Mouse (Mus musculus): Measurements from ENCODE around the gene Tnk2. TPM values are rescaled to one million over a fixed set of nuclear protein-coding genes. Genes with fewer than 3 reads are reported as not detected.

The Tnk2 gene
- 10 to 100 TPM; 45.1 to 85.2 TPM for total RNA-seq (2021)
- long read RNA-seq, experiment 1, full-length matches to known transcripts = 2 of 24 reads
- long read RNA-seq, experiment 1, partial matches to known transcripts = 21 of 24 reads
- long read RNA-seq, experiment 1, other reads (novel, unspliced or antisense) = 1 of 24 reads
- long read RNA-seq, experiment 2, full-length matches to known transcripts = 3 of 23 reads
- long read RNA-seq, experiment 2, partial matches to known transcripts = 13 of 23 reads
- long read RNA-seq, experiment 2, other reads (novel, unspliced or antisense) = 7 of 23 reads

DNA sequence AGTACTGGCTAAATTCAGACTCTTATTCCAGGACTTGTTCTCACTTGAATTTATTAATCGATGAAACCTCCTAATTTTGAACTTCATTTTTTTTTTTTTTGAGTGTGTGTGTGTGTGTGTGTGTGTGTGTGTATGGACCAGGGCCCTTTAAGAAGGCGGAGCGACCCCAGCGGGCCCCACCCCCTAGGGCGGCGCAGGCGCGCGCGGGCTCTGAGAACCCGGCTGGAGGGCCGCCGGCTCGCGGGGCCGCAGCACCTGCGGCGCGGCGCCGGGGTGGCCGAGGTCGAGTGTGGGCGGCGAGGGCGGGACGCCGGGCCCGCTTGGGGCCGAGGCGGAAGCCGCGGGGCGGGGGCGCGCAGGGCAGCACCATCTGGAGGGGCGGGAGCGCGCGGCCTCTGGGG is at the start of gene Tnk2:
Gene Tnk2 (plus strand): TSS at position 214 of the 401 bp plus-strand sequence.
- peak; percentile 94 for DNase-seq

DNA sequence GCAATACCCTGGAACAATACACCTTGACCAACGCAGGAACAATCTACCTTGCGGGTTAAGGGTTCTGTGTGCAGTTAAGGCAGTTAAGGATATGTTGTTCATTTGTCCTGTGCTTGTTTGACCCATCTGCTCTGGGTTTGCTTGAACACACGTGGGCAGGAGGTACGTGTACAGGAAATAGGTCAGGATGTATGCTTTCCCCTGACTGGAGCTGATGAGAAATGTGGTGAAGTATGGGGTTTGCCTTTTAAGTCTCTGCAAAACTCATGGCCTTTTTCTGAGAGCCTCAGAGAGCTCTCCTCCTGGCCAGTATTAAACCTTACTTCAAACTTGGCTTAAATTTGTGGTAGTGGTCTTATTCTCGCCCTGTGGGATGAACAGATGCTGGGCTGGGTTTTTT is 49.8 kb upstream of the Tnk2 start:
- no peak for DNase-seq

GRCm38 (mm10) chr16:32594701-32595100 is 49.0 kb upstream of the Tnk2 start:
- no peak for DNase-seq

- peak; percentile 36 for DNase-seq
Measured at GRCm38 (mm10) chr16:32595142-32595855, 48.4 kb upstream of the Tnk2 start.

DNA sequence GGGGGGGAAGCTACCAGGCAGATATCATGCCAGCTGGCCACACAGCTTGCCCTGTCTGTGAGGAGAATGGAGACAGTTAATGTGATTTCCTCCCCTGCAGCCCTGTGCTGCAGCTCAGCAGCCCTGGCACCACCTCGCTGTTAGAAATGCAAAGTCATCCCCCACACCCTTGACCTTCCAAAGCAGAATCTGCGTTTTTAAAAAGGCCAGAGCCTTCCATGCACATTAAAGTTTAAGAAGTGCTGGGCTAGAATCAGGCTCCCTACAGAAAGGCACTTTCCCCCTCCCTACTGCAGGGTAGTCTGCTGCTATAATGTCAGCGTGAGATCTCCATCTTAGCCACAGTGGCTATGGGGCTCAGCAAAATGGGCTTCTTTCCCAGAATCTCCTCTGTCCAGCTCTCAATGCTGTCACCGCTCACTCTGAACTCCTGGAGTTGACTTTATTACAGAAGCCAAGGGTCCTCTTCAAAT is 45.7 kb upstream of the Tnk2 start:
- DNase-seq = peak; percentile 56

DNA sequence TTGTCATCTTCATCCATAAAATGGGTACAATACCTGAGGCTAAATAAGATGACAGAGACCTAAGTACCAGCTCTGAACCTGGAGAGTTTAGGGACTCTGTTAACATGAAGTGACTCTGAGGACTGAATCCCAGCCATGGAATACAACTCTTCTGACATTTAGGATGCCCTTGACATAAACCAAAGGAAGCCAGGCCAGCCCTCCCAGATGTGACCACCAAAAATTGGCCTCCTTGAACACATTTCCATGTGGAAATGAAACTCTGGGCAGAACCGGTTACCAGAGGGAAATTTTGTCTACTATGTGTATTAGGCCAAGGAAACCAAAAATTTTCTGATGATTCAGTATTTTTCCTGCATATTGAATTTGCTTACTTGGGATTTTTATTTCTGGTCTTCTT is 44.5 kb upstream of the Tnk2 start:
- DNase-seq = no peak

DNA sequence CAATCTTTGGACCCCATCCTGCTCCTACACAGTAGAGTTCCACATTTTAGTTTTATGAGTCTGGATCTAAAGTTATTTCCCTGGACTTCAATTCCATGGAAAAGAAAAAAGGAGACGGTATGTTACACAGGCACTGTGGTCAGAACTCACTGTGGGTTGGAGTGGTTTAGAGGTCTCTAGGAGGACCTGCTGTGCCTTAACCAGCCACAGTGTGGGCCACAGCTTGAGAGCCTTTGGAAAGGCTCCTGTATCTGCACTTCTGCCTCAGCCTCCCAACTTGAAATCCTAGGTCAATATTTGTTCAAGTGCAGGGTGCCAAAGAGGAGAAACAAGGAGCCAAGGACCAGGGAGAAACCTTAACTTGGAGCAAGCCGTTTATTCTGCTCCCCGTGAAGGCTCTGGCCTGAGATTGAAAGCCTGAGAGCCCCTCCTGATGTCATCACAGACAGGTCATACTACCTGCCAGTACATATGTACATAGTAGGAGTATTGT is 41.4 kb upstream of the Tnk2 start:
- DNase-seq = no peak

DNA sequence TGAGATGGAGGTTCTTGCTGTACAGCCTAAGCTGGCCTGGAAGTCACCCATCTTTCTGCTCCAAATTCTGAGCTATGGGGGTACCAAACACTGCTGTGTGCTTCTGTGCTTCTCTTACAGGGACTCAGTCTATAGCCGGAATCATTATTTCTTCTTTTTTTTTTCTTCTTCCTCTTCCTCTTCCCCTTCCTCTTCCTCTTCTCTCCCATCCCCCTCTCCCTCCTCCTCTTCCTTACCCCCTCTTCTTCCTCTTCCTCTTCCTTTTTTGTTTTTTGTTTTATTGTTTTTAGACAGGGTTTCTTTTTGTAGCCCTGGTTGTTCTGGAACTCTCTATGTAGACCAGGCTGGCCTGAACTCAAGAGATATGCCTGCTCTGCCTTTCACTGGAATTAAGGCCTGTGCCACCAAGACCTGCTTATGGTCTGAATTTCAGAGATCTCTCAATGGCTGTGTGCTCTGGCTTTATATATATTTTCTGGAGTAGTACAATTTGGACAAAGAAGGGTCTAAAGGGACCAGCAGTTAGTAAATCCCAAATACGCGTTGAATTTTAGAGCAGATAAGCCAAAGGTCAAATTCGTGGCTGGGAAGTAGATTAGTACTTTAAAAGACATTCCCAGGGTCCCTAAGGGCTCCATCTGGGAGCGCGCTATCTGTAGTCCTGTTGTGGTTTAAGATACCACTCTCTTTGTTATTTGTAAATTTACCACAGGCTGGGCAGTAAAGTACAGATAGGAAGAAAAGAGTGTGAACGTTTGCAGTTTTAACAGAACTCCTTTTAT is 35.9 kb upstream of the Tnk2 start:
- DNase-seq = no peak

DNA sequence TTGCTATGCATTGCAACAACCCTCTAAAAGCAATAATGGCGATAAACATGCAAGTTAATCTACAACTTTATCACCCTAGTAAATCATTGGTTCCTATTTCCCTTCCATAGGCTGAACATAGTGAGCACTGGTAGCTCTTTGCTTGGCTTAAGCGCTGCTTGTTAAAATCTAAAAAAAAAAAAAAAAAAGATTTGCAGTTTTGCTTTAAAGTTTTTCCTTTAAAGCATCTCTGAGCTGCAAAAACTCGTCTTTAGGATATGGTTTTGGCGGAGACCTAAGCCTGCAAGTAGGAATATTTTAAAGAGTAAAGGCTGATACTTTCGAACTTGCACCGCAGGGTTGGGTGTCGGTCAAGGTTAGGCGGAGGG is 35.3 kb upstream of the Tnk2 start:
- no peak for DNase-seq

DNA sequence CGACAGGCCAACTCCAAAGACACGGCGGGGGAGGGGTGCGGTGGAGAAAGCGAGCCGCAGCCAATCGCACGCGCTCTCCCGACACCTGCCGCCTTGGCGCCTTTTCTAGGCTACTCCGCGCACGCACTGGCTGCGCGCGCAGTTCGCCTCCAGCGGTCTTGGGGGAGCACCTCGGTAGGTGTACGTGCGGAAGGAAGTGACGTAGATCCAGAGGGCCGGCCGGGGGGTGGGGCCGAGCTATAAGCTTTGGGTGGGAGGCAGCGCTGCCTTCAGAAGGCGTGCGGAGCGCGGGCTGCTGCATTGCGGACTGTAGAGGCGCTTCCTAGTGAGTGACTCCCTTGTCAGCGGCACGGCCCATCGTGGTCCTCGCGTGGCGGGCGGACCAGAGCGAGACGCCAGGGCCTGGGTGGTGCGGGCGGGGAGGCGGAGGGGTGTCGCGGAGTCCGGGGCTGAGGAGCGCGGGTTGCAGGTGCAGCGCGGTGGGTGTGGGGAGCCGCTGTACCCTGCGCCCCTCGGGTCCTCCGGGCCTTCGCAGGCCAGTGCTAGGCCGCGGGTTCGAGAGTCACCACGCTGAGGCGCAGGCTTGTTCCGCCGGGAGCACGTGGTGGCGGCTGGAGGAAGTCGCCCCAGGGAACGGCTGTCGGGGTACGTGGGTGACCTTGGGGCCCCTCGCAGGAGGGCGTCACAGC is 34.8 kb upstream of the Tnk2 start, which contains the start of gene Tfrc:
Gene Tfrc (plus strand): TSS at position 209 of the 689 bp plus-strand sequence.
- peak; percentile 99 for DNase-seq

DNA sequence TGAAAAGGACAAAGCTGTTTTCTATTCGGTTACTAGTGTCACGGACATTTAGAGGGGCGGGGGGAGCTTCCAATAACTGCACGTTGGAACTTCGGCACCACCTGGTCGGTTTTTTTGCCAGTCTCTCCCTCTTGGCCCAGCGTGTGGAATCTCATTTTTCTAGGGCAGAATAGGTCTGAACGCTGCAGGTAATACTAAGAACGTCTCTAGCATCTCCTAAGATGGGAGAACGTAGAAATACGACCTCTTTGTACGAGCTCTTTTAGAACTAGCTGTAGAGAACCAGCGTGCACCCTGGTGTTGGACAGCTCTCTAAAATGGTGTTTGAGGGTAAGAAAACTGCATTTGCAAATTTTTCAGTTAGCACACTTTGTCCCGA is 34.3 kb upstream of the Tnk2 start:
- DNase-seq = no peak

DNA sequence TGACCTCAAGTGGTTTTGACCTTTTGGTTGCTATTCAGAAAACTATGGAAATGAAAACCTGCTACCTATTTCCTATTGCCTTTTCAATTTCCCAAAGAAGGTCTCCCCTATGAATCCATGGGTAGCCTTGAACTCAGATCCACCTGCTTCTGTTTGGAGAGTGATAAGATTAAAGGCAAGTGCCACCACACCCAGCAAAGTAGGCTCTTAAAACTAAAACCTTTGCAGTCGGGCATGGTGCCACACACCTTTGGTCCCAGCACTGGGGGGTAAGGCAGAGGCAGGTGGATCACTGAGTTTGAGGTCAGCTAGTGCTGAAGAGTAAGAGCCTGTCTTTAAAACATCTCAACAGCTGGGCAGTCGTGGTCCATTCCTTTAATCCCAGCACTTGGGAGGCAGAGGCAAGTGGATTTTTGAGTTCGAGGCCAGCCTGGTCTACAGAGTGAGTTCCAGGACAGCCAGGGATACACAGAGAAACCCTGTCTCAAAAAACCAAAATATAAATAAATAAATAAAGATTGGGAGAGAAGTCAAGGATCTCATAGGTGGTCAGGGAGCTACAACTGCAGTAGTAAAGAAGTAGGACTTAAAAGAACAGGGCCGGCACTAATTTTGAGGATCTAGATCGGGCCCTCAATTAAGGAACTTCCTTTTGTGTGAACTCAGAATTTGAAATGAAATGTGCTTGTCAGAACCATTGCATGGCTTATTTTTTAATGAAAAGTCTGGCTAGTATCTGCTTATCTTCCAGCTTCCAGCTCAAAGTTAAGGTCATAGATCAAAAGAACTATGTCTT is 33.0 kb upstream of the Tnk2 start:
- DNase-seq = peak; percentile 25

DNA sequence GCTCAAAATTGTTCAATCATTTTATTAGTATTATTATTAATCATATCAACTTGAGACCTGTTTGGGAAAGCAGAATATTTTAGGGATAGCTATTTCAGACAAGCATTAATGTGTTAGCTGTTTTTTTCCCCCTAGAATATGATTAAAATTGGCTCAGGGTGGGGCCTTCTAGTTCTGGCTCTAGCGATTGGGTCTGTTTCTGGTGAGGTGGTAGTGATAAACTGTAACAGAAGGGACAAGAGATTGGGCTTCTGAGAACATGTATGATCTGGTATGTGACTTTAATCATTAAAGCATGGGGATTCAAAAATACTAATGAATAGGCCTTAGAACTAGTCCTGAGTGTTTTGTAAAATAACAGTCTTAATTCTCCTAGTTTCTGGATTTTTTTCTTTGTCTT is 31.6 kb upstream of the Tnk2 start:
- DNase-seq = no peak

- no peak for DNase-seq
Measured at GRCm38 (mm10) chr16:32613269-32613834, 30.3 kb upstream of the Tnk2 start.

DNA sequence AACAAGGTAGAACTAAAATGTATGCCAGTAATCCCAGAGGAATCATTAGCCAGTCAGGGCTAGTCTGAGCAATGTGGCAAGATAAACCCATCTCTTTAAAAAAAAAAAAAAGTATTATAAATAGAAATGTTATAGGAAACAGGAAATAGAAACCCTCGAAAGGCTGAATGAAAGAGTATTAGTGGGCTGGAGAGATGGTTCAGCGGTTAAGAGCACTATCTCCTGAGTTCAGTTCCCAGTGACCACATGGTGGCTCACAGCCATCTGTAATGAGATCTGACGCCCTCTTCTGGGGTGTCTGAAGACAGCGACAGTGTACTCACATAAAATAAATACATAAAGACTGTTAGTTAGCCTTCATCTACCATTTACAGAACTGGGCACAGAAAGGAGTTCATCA is 29.6 kb upstream of the Tnk2 start:
- DNase-seq = no peak

- DNase-seq = no peak
Measured at GRCm38 (mm10) chr16:32618946-32619345, 24.7 kb upstream of the Tnk2 start.

DNA sequence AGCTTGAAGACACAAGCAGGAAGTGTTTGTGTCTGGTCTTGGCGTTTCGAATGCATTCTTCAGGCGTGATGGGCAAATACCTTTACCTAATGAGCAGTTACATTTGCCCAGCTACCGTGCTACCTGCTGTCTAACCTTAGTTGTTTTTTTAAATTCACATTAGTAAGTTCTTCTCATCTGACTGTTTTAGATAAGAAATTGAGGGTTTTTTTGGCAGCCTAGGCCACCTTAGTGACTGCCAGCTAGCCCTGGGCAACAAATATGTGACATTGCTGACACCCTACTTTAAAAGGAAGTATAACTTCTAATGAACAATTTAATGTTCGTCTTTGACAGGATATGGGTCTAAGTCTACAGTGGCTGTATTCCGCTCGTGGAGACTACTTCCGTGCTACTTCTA is 15.5 kb upstream of the Tnk2 start:
- no peak for DNase-seq

DNA sequence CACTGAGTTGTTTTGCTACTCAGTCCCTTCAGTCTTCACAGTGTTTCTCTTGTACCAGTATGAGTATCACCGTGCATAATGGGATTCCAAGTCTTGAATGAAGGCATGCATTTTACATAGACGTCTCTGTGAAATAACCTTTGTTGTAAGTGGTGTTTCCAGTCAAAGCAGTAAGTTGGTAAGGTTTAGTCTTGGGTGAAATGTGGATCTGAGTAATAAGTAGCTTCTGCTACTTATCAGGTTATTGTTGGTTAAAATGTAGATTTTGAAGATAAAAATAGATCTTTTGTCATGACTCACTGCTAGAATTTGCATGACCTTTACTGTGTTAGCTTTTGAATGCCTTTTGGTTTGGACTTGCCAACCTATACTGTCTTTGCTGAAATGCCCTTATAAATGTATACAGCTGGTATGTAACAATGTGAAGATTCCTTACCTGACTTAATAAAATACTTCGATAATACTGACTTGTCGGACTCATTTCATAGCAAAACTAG is 11.3 kb upstream of the Tnk2 start:
- no peak for DNase-seq

GRCm38 (mm10) chr16:32633486-32634012 is 10.1 kb upstream of the Tnk2 start:
- no peak for DNase-seq

- no peak for DNase-seq
Measured at GRCm38 (mm10) chr16:32634183-32634582, 9.5 kb upstream of the Tnk2 start.

- no peak for DNase-seq
Measured at GRCm38 (mm10) chr16:32635314-32635713, 8.4 kb upstream of the Tnk2 start.
